Mouse (Mus musculus): ENCODE results near the gene Pdcd1lg2. TPM values are rescaled to one million over a fixed set of nuclear protein-coding genes. Genes with fewer than 3 reads are reported as not detected.

The Pdcd1lg2 gene
- polyA plus RNA-seq, 1 experiment from 2014 or later, result not detected

DNA sequence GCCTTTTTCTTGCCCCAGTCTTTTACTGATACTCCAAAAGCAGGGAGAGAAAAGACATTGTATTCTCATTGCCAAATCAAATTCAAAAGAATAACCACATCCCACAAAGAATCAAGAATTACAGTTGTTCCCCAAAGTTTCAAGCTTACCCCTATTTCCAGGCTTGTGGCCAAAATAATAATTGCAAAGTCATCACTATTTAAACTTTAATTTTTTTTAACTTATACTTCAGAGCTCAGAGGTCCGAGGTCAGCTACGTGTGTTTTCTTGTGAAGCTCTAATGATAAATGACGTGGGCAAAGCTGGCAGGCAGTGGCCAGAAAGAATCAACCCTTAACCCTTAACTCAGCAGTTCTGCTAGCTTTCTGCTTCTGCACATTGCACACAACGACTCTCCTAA is 67.9 kb downstream of the Pdcd1lg2 start:
- Histone ChIP-seq H3K36me3 (ENCODE audit: control insufficient read depth, insufficient read depth, low read length) (no peaks in the 10 kb centered on the region), H3K4me2 (ENCODE audit: low read depth, low read length) (no peak overlapping the region), H3K27ac (ENCODE audit: low read depth, low read length) (no peak overlapping the region), H3K9ac (replicated peaks; ENCODE audit: low read depth, low read length) (no peak overlapping the region), H3K4me3 (ENCODE audit: low read depth, low read length) (no peak overlapping the region), H3K4me1 (ENCODE audit: control insufficient read depth, insufficient read depth, low read length) (no peaks in the 10 kb centered on the region), H3K27me3 (ENCODE audit: control insufficient read depth, insufficient read depth, low read length) (no peaks in the 10 kb centered on the region), H3K9me3 (ENCODE audit: control insufficient read depth, low read length) (no peaks in the 10 kb centered on the region)
- 42% methylated on average over 4 of the region's 4 CpGs for WGBS
- no peak for ATAC-seq (ENCODE audit: low read depth)

DNA sequence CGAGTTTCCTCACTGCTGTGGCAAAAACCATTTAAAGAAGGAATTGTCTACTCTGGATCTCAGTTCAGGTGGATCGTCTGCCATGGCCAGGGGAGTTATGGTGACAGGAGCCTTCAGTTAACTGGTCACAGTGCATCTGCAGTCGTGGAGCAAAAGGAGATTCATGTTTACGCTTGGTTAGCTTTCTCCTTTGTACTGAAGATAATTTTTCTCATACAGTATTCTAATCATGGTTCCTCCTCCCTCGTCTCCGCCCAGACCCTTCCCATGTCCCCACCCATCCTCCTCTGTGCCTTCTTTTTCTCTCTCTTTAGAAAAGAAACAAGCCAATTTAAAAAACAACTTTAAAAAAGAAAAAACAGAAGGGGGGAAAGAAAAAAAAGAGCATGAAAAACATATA is 70.9 kb downstream of the Pdcd1lg2 start:
- Histone ChIP-seq H3K9ac (replicated peaks; ENCODE audit: low read depth, low read length) (no peak overlapping the region), H3K4me2 (ENCODE audit: low read depth, low read length) (no peak overlapping the region), H3K9me3 (ENCODE audit: control insufficient read depth, low read length) (no peaks in the 10 kb centered on the region), H3K27ac (ENCODE audit: low read depth, low read length) (no peak overlapping the region), H3K4me1 (ENCODE audit: control insufficient read depth, insufficient read depth, low read length) (no peaks in the 10 kb centered on the region), H3K27me3 (ENCODE audit: control insufficient read depth, insufficient read depth, low read length) (no peaks in the 10 kb centered on the region), H3K4me3 (ENCODE audit: low read depth, low read length) (no peak overlapping the region), H3K36me3 (ENCODE audit: control insufficient read depth, insufficient read depth, low read length) (no peaks in the 10 kb centered on the region)
- 64% methylated on average over 6 of the region's 6 CpGs for WGBS
- ATAC-seq (ENCODE audit: low read depth), result no peak

- Histone ChIP-seq H3K27me3 (ENCODE audit: control insufficient read depth, insufficient read depth, low read length) (no peaks in the 10 kb centered on the region), H3K4me1 (ENCODE audit: control insufficient read depth, insufficient read depth, low read length) (no peaks in the 10 kb centered on the region), H3K9ac (replicated peaks; ENCODE audit: low read depth, low read length) (no peak overlapping the region), H3K36me3 (ENCODE audit: control insufficient read depth, insufficient read depth, low read length) (no peaks in the 10 kb centered on the region), H3K9me3 (ENCODE audit: control insufficient read depth, low read length) (no peaks in the 10 kb centered on the region), H3K27ac (ENCODE audit: low read depth, low read length) (no peak overlapping the region), H3K4me3 (ENCODE audit: low read depth, low read length) (no peak overlapping the region), H3K4me2 (ENCODE audit: low read depth, low read length) (no peak overlapping the region)
- ATAC-seq (ENCODE audit: low read depth), result no peak
- WGBS, result 64% methylated on average over 5 of the region's 5 CpGs
Measured at GRCm38 (mm10) chr19:29482148-29482547, 71.4 kb downstream of the Pdcd1lg2 start.

DNA sequence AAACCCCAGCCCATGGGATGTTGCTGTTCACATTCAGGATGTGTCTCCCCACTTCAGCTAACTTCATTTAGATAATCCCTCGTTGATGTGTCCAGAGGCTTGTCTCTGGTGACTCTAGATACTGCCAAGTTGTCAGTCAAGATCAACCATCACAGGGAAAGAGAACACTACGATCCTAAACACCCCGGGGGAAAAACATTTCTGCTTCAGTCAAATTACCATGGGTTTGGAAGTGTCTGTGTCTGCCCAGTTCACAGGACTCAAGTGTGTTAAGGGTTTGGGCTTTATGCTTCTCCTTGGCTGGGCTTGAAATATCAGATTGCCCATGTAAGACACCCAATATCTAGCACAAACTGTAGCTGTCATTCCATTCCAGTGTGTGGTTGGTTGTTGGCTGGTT is 71.9 kb downstream of the Pdcd1lg2 start:
- Histone ChIP-seq H3K9me3 (ENCODE audit: control insufficient read depth, low read length) (no peaks in the 10 kb centered on the region), H3K4me3 (ENCODE audit: low read depth, low read length) (no peak overlapping the region), H3K36me3 (ENCODE audit: control insufficient read depth, insufficient read depth, low read length) (no peaks in the 10 kb centered on the region), H3K27me3 (ENCODE audit: control insufficient read depth, insufficient read depth, low read length) (no peaks in the 10 kb centered on the region), H3K9ac (replicated peaks; ENCODE audit: low read depth, low read length) (no peak overlapping the region), H3K4me2 (ENCODE audit: low read depth, low read length) (no peak overlapping the region), H3K4me1 (ENCODE audit: control insufficient read depth, insufficient read depth, low read length) (no peaks in the 10 kb centered on the region), H3K27ac (ENCODE audit: low read depth, low read length) (no peak overlapping the region)
- ATAC-seq (ENCODE audit: low read depth), result no peak
- WGBS, result 75% methylated on average over 3 of the region's 3 CpGs

- Histone ChIP-seq H3K27me3 (ENCODE audit: control insufficient read depth, insufficient read depth, low read length) (no peaks in the 10 kb centered on the region), H3K27ac (ENCODE audit: low read depth, low read length) (no peak overlapping the region), H3K4me1 (ENCODE audit: control insufficient read depth, insufficient read depth, low read length) (no peaks in the 10 kb centered on the region), H3K4me2 (ENCODE audit: low read depth, low read length) (no peak overlapping the region), H3K9me3 (ENCODE audit: control insufficient read depth, low read length) (no peaks in the 10 kb centered on the region), H3K4me3 (ENCODE audit: low read depth, low read length) (no peak overlapping the region), H3K9ac (replicated peaks; ENCODE audit: low read depth, low read length) (no peak overlapping the region), H3K36me3 (ENCODE audit: control insufficient read depth, insufficient read depth, low read length) (no peaks in the 10 kb centered on the region)
- no peak for ATAC-seq (ENCODE audit: low read depth)
- 77% methylated on average over 2 of the region's 2 CpGs for WGBS
Measured at GRCm38 (mm10) chr19:29483386-29483785, 72.7 kb downstream of the Pdcd1lg2 start.

GRCm38 (mm10) chr19:29484537-29484936 is 73.8 kb downstream of the Pdcd1lg2 start:
- Histone ChIP-seq H3K9ac (replicated peaks; ENCODE audit: low read depth, low read length) (no peak overlapping the region), H3K27me3 (ENCODE audit: control insufficient read depth, insufficient read depth, low read length) (no peaks in the 10 kb centered on the region), H3K9me3 (ENCODE audit: control insufficient read depth, low read length) (no peaks in the 10 kb centered on the region), H3K4me3 (ENCODE audit: low read depth, low read length) (no peak overlapping the region), H3K4me1 (ENCODE audit: control insufficient read depth, insufficient read depth, low read length) (no peaks in the 10 kb centered on the region), H3K4me2 (ENCODE audit: low read depth, low read length) (no peak overlapping the region), H3K36me3 (ENCODE audit: control insufficient read depth, insufficient read depth, low read length) (no peaks in the 10 kb centered on the region), H3K27ac (ENCODE audit: low read depth, low read length) (no peak overlapping the region)
- no peak for ATAC-seq (ENCODE audit: low read depth)
- WGBS, result 77% methylated on average over 2 of the region's 2 CpGs

DNA sequence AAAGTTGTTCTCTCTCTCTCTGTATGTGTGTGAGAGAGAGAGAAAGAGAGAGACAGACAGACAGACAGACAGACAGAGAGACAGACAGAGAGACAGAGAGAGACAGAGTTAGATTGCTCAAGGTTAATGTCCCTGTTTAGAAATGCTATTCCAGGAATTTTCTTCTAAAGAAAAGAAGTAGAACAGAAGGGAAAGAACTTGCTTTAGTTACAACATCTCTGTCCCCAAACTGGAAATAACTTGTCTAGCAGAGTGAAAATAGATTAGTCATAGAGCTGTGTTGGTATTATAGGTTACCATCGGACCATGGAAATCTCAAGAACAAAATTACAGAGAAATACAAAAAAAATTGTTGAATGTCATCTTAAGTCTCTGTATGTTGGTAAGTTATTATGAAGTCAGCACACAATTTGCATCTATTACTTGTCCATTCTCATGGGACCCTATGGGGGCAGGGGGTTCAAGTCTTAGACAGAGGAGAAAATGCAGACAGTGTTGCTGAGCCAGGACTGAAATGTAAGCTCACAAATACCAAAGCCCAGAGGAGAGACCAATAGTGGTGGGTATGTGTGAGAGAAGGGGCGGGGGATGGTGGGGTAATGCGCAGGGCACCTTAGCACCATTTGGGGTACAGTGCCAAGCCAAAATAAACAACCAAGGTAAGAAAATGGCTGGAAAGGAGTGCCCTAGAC is 74.7 kb downstream of the Pdcd1lg2 start:
- Histone ChIP-seq H3K4me1 (ENCODE audit: control insufficient read depth, insufficient read depth, low read length) (no peaks in the 10 kb centered on the region), H3K27ac (ENCODE audit: low read depth, low read length) (no peak overlapping the region), H3K4me2 (ENCODE audit: low read depth, low read length) (no peak overlapping the region), H3K9me3 (ENCODE audit: control insufficient read depth, low read length) (no peaks in the 10 kb centered on the region), H3K4me3 (ENCODE audit: low read depth, low read length) (no peak overlapping the region), H3K9ac (replicated peaks; ENCODE audit: low read depth, low read length) (no peak overlapping the region), H3K27me3 (ENCODE audit: control insufficient read depth, insufficient read depth, low read length) (no peaks in the 10 kb centered on the region), H3K36me3 (ENCODE audit: control insufficient read depth, insufficient read depth, low read length) (no peaks in the 10 kb centered on the region)
- ATAC-seq (ENCODE audit: low read depth), result no peak
- WGBS, result 95% methylated on average over 3 of the region's 3 CpGs

DNA sequence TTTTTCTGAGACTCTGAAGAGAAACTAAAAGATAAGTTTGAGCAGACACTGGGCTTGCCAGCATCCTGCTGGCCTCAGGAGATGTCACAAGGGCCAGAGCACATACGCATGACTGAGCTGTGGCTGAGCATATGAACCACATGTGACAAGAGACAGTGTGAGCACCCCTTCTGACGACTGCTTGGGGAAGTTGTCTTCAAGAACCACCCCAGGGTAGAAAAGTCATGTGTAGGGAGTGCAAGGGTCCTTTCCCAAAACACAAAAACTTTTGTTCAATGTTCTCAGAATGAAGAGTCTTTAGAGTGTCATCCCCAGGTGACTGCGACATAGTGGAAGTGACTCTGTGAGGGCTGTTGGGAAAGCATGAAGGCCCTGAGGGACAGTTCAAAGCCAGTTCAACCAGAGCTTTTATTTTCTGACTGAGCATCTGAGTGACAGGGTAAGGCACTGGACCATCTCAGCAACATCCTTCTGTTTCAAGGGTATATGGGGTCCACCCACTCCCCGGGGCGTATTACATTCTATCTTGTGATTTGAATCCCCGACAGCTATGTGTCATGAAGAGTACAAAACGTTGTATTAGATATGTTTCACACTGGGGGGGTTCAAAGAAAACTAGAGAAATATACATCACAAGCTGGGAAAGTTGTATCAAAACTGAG is 76.0 kb downstream of the Pdcd1lg2 start:
- WGBS, result 81% methylated on average over 7 of the region's 7 CpGs
- H3K9ac ChIP-seq (replicated peaks; ENCODE audit: low read depth, low read length), result no peak overlapping the region
- H3K4me3 ChIP-seq (ENCODE audit: low read depth, low read length), result no peak overlapping the region
- no peaks in the 10 kb centered on the region for H3K27me3 ChIP-seq (ENCODE audit: control insufficient read depth, insufficient read depth, low read length)
- H3K4me2 ChIP-seq (ENCODE audit: low read depth, low read length), result no peak overlapping the region
- no peaks in the 10 kb centered on the region for H3K9me3 ChIP-seq (ENCODE audit: control insufficient read depth, low read length)
- no peaks in the 10 kb centered on the region for H3K36me3 ChIP-seq (ENCODE audit: control insufficient read depth, insufficient read depth, low read length)
- ATAC-seq (ENCODE audit: low read depth), result no peak
- H3K27ac ChIP-seq (ENCODE audit: low read depth, low read length), result no peak overlapping the region
- H3K4me1 ChIP-seq (ENCODE audit: control insufficient read depth, insufficient read depth, low read length), result no peaks in the 10 kb centered on the region

DNA sequence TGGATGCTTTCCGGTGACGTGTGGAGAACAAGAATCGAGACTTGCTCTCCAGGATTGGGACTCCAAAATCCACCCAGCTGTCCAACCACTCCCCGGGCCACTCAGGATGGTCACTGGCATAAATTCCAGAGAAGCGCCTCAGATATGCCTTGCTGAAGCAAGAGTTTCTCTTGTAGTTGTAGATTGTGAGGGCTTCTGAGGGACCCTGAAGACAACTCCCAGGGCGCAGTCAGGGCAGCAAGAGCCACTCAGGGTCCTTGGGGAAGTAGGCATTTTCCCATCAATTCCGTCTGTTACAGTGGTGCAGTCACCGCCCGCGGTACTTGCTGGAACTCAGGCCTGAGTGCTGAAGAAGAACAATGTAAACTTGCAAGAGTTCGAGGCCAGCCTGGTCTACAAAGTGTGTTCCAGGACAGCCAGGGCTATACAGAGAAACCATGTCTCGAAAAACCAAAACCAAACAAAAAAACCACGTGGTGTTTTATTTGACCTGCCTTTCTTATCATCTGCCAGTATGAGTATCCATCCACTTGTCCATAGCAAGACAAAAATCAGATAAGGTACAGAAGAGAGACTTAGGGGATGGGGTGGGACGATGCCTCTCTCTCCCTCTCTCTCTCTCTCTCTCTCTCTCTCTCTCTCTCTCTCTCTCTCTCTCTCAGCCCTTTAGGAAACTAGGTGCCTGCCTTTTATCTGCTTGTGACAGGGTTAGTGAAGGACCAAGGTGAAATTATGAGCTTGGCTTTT is 76.8 kb downstream of the Pdcd1lg2 start:
- Histone ChIP-seq H3K9me3 (ENCODE audit: control insufficient read depth, low read length) (no peaks in the 10 kb centered on the region), H3K9ac (replicated peaks; ENCODE audit: low read depth, low read length) (no peak overlapping the region), H3K27me3 (ENCODE audit: control insufficient read depth, insufficient read depth, low read length) (no peaks in the 10 kb centered on the region), H3K27ac (ENCODE audit: low read depth, low read length) (no peak overlapping the region), H3K4me3 (ENCODE audit: low read depth, low read length) (no peak overlapping the region), H3K4me2 (ENCODE audit: low read depth, low read length) (no peak overlapping the region), H3K36me3 (ENCODE audit: control insufficient read depth, insufficient read depth, low read length) (no peaks in the 10 kb centered on the region), H3K4me1 (ENCODE audit: control insufficient read depth, insufficient read depth, low read length) (no peaks in the 10 kb centered on the region)
- no peak for ATAC-seq (ENCODE audit: low read depth)
- WGBS, result 91% methylated on average over 14 of the region's 14 CpGs
